Mouse (Mus musculus) gastrocnemius, postnatal 14 days (tissue): ENCODE measurements around the gene Nudt22. TPM values are rescaled to one million over a fixed set of nuclear protein-coding genes. Genes with fewer than 3 reads are reported as not detected.

ENCODE experiments used
- DNase-seq: peaks from one replicate; pipeline ENCODE4 v3.0.0; 2021; ENCODE audit warnings: mixed read lengths
- intact Hi-C: fragments of 180-260 bp; cut with DNase I; formaldehyde crosslinking; loops from one replicate; pipeline ENCODE4 v1.15.1; 2025; ENCODE audit warnings: low total_unique reads
- total RNA-seq, 2 experiments: library from RNA; stranded (reverse); gene quantifications; 2 replicates each; pipeline ENCODE4 v1.2.3; 2021

Nudt22 gene
- total RNA-seq, 2 experiments from 2014 or later, result 15.7 to 18.9 TPM

- peak; percentile 52 for DNase-seq
- intact Hi-C loops, result no loop called here
Observed at GRCm38 (mm10) chr19:6954046-6954445, 41.9 kb downstream of the Nudt22 start.

DNA sequence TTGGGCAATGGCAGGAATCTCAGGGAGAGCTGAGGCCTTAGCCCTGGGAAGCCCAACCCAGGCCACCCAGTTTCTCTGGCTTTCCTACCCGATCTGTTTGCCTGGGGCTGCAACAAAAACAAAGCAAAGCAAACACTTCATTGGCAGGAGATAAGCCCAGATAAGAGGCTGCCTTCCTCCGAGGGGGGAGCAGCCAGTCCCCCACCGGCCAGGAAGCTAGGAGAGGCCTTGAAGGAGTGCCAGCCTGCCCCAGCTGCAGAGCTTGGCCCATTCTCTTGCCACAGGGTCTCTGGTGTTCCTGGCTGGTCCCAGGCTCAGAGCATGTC is 43.2 kb downstream of the Nudt22 start:
- intact Hi-C loops, result no loop called here
- DNase-seq, result no peak

DNA sequence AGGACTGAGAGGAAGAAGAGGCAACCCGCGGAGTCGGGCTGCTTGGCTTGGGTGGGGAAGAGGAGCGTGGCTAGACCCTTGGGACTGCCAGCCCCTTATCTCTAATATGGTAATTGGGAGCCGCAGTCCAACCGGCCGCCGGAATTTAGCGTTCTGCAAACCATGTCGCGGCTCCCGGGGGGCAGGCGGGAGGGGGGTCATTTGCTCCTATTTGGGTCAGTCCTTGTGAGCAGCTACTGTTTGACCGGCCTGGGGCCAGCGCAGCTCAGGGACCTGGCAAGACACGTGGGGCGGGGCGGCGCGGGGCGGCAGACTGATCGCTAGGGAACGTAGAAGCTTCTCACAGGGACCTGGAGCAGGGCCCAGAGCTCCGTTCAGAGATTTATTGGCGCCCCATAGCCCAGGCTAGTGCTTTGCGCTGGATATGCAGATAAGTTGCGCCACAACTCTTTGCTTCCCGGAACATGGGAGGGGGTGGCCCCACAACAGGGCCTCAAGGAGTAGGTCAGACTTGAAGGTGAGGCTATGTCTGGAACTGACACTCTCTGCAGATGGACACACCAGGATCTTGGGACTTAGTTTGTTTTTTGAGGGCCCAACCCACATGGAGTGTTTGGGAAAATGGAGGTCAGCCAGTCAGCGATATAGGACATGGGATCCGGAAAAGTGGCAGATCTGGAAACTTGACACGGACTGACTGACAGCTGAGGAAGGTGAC is 43.8 kb downstream of the Nudt22 start:
- intact Hi-C loops, result no loop called here
- DNase-seq, result peak; percentile 89

GRCm38 (mm10) chr19:6951381-6951968 is 44.4 kb downstream of the Nudt22 start:
- DNase-seq, result peak; percentile 93
- intact Hi-C loops, result no loop called here

DNA sequence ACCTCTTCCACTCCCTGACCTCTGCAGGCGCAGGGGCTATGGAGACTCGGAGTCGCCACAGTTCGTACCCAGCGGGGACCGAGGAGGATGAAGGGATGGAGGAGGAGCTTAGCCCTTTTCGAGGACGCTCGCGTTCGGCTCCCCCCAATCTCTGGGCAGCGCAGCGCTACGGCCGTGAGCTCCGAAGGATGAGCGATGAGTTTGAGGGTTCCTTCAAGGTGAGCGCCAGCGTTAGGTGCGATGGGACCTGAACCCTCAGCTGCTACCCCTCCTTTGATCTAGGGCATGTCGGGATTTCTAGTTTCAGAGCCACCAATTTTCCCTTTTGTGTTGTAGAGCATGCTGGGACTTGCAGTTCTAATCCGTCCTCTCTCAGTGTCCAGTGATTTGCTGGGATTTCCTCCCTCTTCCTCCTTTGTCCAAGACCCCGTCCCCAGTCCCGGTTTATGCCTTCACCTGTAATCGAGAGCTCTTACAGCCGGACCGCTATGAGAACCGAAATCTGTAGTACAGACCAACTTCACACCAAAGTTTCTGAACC is 45.2 kb downstream of the Nudt22 start:
- intact Hi-C loops, result no loop called here
- DNase-seq, result no peak

DNA sequence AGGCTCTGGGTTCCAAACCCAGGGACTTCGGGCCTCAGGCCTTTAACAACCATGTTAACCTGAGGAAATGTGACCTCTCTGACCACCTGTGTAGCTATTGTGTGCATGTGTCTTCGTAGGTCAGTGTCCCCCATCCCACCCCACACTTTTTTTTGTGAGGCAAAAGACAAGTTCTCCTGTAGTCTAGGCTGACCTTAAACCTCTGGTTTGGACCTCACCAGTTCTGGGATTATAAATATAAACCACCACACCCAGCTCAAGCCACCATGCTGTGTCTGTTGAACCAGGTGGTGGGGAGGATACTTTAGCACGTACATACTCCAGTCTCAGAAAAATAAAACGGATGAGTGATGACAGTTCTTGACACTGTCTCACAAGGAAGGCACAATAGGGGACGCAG is 46.0 kb downstream of the Nudt22 start:
- intact Hi-C loops, result no loop called here
- DNase-seq, result no peak

DNA sequence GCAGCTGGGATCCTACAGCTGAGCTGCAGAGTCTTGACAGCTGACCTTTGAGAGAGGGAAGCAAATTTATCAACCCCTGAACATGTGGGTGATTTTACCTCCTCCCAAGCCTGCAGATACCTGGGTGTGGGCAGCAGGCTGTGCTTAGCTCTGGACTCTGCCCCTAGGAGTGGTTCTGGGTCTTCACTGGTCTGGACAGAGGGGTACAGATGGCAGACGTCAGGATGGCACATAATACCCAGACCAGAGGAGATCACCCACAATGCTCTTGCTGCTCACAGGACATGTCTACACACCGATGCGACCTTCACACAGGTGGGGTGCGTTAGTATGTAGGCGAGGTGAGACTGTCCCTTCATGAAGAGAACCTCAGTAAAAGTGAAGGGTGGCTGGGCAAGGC is 46.4 kb downstream of the Nudt22 start:
- DNase-seq, result no peak
- intact Hi-C loops, result no loop called here

DNA sequence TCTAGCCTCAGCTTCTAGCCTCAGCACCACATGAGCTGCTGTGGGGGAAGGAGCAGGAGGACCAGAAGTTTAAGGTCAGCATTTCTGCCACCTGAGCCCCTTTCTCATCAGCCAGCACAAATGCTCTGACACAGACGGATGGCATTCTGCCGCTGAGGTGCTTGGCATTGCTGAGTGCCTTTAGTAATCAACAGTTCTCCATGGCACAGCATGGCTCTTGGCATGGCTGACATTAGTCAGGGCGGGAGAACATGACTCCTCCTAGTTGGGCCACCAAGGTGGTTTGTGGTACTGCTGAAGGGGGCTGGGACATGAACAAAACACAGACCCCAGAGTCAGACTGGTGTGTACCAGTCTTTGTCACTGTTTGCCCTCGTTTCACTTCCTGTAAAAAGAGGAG is 47.7 kb downstream of the Nudt22 start:
- intact Hi-C loops, result no loop called here
- no peak for DNase-seq

DNA sequence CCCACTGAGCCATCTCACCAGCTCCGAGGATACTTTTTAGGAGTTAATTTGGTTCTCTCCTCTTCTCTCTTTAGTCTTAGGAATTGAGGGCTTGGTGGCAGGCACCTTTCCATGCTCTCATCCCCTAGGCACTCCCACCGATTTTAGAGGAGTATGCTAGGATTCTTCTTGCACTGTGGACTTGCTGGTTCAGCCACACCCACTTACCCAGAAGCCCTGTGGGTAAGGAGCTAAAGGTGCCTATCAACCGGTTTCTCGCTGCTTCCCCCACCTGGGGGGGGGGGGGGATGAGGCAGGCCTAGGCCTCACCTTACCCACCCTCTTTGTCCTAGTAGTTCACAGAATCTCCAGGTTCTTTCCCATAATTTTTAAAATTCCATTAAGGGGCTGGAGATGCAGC is 48.2 kb downstream of the Nudt22 start:
- intact Hi-C loops, result no loop called here
- DNase-seq, result no peak

- intact Hi-C loops, result no loop called here
- no peak for DNase-seq
Observed at GRCm38 (mm10) chr19:6943709-6944108, 52.2 kb downstream of the Nudt22 start.

Other genes starting within 250 kb of the Nudt22 start
- 1 to 10 TPM; 7.7 to 8.5 TPM for gene Rps6ka4, start 155.5 kb downstream of the Nudt22 start, total RNA-seq
- under 1 TPM; 0.40 to 0.84 TPM for gene Ccdc88b, start 137.9 kb downstream of the Nudt22 start, total RNA-seq
- 10 to 100 TPM; 34.6 to 38.9 TPM for gene Trmt112, start 86.4 kb downstream of the Nudt22 start, total RNA-seq
- gene Prdx5, start 86.0 kb downstream of the Nudt22 start, total RNA-seq, result 100 to 1,000 TPM; 159 to 187 TPM
- gene Esrra, start 74.3 kb downstream of the Nudt22 start, total RNA-seq, result 10 to 100 TPM; 47.7 to 52.0 TPM
- not detected for gene Catsperz, start 70.7 kb downstream of the Nudt22 start, total RNA-seq
- gene Kcnk4, start 61.6 kb downstream of the Nudt22 start, total RNA-seq, result not detected
- gene Bad, start 54.3 kb downstream of the Nudt22 start, total RNA-seq, result 10 to 100 TPM; 14.2 to 14.6 TPM
- 1 to 10 TPM; 8.9 to 9.9 TPM for gene Gpr137, start 53.6 kb downstream of the Nudt22 start, total RNA-seq
- 100 to 1,000 TPM; 139 to 184 TPM for gene Ppp1r14b, start 21.1 kb downstream of the Nudt22 start, total RNA-seq
- 10 to 100 TPM; 10.9 to 11.6 TPM for gene Plcb3, start 19.6 kb downstream of the Nudt22 start, total RNA-seq
- gene Fkbp2, start 15.6 kb downstream of the Nudt22 start, total RNA-seq, result 10 to 100 TPM; 13.0 to 13.7 TPM
- 100 to 1,000 TPM in 1 of 2 experiments, 10 to 100 TPM in 1; 90.8 to 118 TPM for gene Vegfb, start 8.5 kb downstream of the Nudt22 start, total RNA-seq
- 10 to 100 TPM; 30.7 to 32.4 TPM for gene Dnajc4, start 3.5 kb downstream of the Nudt22 start, total RNA-seq
- gene Trpt1, start within 50 bp of the Nudt22 start, total RNA-seq, result 10 to 100 TPM; 19.7 to 20.1 TPM
- 1 to 10 TPM; 2.0 to 2.2 TPM for gene Fermt3, start 23.4 kb upstream of the Nudt22 start, total RNA-seq
- 10 to 100 TPM; 80.3 to 92.4 TPM for gene Stip1, start 43.9 kb upstream of the Nudt22 start, total RNA-seq
- gene Macrod1, start 60.7 kb upstream of the Nudt22 start, total RNA-seq, result 100 to 1,000 TPM; 187 to 192 TPM
- under 1 TPM; 0.27 to 0.51 TPM for gene Flrt1, start 109.6 kb upstream of the Nudt22 start, total RNA-seq
- gene Otub1, start 210.2 kb upstream of the Nudt22 start, total RNA-seq, result 10 to 100 TPM; 52.6 to 62.6 TPM
- 100 to 1,000 TPM; 167 TPM for gene Cox8a, start 221.5 kb upstream of the Nudt22 start, total RNA-seq
- 10 to 100 TPM in 1 of 2 experiments, 1 to 10 TPM in 1; 9.1 to 11.7 TPM for gene Naa40, start 245.1 kb upstream of the Nudt22 start, total RNA-seq